ENCODE assay signal across 15 mouse cellular contexts in the genomic region with DNA sequence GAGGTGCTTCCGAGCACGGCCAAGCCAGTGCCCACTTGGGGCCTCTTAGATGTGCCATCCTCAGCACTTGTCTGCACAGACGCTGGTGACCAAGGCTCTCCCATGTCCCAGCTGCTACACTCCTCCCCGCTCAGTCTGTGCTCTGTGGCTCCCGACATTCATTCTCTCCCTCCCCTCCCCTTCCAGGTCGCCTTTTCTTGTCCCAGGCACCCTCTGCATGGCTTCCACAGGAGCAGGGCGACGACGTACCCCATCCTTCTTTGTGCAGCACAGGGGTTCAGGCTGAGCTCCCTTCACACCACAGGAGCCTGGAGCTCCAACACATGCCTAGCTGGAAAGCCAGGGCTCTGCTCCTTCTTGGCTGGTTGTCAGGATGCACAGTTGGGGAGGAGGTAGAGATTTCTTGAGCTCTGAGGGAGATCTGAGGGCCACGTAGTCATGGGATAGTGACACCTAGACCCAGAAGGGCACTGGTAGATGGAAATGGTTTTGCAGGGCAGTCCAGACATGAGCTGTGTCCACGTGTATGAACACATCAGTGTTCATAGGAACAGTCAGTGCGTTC. TPM values are rescaled to one million over a fixed set of nuclear protein-coding genes. Genes with fewer than 3 reads are reported as not detected.
DNase-seq lines count a peak whose midpoint lies in the region; ATAC-seq lines count a peak whose summit lies in the region.
"Had no signal": no experiment of that assay in that cellular context is flagged by ENCODE, and none has a peak within 500 bp of the region (broad histone marks: within the 10 kb centered on the region; RNA-seq: fewer than 3 reads in every experiment).

No protein-coding gene starts in this region.

- H3K4me2 ChIP-seq in neural tube, embryonic 12.5 days (replicated peaks): peak overlapping the region; percentile 90
- H3K4me2 ChIP-seq in midbrain, embryonic 12.5 days (replicated peaks): peak overlapping the region; percentile 85; the same call in 1 of the 2 replicates

- H3K4me3 ChIP-seq in neural tube, embryonic 12.5 days: no peak overlapping the region
- no peak overlapping the region for H3K4me3 ChIP-seq in midbrain, embryonic 12.5 days

- 79% methylated on average over 12 of the region's 12 CpGs for WGBS in neural tube, embryonic 12.5 days
- 75% methylated on average over 12 of the region's 12 CpGs for WGBS in midbrain, embryonic 12.5 days

- peaks cover 7% of the 10 kb centered on the region for H3K27me3 ChIP-seq in neural tube, embryonic 12.5 days (replicated peaks)
- H3K27me3 ChIP-seq in midbrain, embryonic 12.5 days: peaks cover 31% of the 10 kb centered on the region

- H3K9ac ChIP-seq in neural tube, embryonic 12.5 days: peak overlapping the region; percentile 18
- no peak overlapping the region; the same call in 1 of the 2 replicates for H3K9ac ChIP-seq in midbrain, embryonic 12.5 days (replicated peaks)
- H3K9ac ChIP-seq: liver, embryonic 14.5 days had no signal

- H3K4me1 ChIP-seq in neural tube, embryonic 12.5 days: peaks cover 14% of the 10 kb centered on the region
- peaks cover 35% of the 10 kb centered on the region for H3K4me1 ChIP-seq in midbrain, embryonic 12.5 days

- H3K9me3 ChIP-seq in neural tube, embryonic 12.5 days: no peaks in the 10 kb centered on the region
- H3K9me3 ChIP-seq in midbrain, embryonic 12.5 days: no peaks in the 10 kb centered on the region

- H3K27ac ChIP-seq in neural tube, embryonic 12.5 days: no peak overlapping the region
- H3K27ac ChIP-seq in midbrain, embryonic 12.5 days (replicated peaks): no peak overlapping the region
- H3K27ac ChIP-seq: liver, embryonic 14.5 days had no signal

- DNase-seq in cerebellum, adult 11 months: peak; percentile 38
- no peak for DNase-seq in neural tube, embryonic 10.5 days (ENCODE audit: extremely low spot score, low spot score)
- DNase-seq in thymus, postnatal 25 days: no peak
- no peak for DNase-seq in spleen, postnatal 4 days (ENCODE audit: low spot score in 2 of 2)
- DNase-seq: adrenal gland, postnatal 14 days; kidney, adult 8-10 months; layer of hippocampus, postnatal 36 days; lung, postnatal 14 days; retina, postnatal 1 day; thymus, adult 2 months had no signal

- H3K36me3 ChIP-seq in neural tube, embryonic 12.5 days: peaks cover 4% of the 10 kb centered on the region; the same call in 1 of the 2 replicates
- H3K36me3 ChIP-seq in midbrain, embryonic 12.5 days: no peaks in the 10 kb centered on the region

- no peak for ATAC-seq in cerebellum, adult (ENCODE audit: insufficient number of reproducible peaks, low FRiP score, low TSS enrichment)
- no peak for ATAC-seq in neural tube, embryonic 12.5 days (ENCODE audit: low FRiP score, low read depth)
- no peak for ATAC-seq in midbrain, embryonic 12.5 days (ENCODE audit: low FRiP score, low read depth)
- no peak for ATAC-seq in granulocyte monocyte progenitor cell, adult 5-6 weeks (replicated peaks; ENCODE audit: poor library complexity, severe bottlenecking)

RNA-seq across cellular contexts. Expression of a gene that starts 1.9 kb away (rescaled TPM):
- polyA plus RNA-seq in neural tube, embryonic 12.5 days (2016; fragmentation: Nextera tagmentation; extraction: Ambion mirVana): 114 and 118 TPM in 2 replicates
- 129 and 134 TPM in 2 replicates for polyA plus RNA-seq in midbrain, embryonic 12.5 days (2016; fragmentation: Nextera tagmentation; extraction: Ambion mirVana)
- total RNA-seq in granulocyte monocyte progenitor cell, adult 5-6 weeks (2014; fragmentation: Nextera tagmentation): 1.8 and 1.9 TPM in 2 replicates
- 0.21 and 2.8 TPM in 2 replicates for total RNA-seq in granulocyte monocyte progenitor cell, adult 5-6 weeks (2017)

RNA-seq across cellular contexts. Expression of a gene that starts 1.9 kb away (rescaled TPM):
- 59.1 and 60.0 TPM in 2 replicates for polyA plus RNA-seq in neural tube, embryonic 12.5 days (2016; fragmentation: Nextera tagmentation; extraction: Ambion mirVana)
- polyA plus RNA-seq in midbrain, embryonic 12.5 days (2016; fragmentation: Nextera tagmentation; extraction: Ambion mirVana): 48.2 and 49.7 TPM in 2 replicates
- 20.3 and 30.5 TPM in 2 replicates for total RNA-seq in granulocyte monocyte progenitor cell, adult 5-6 weeks (2014; fragmentation: Nextera tagmentation)
- total RNA-seq in granulocyte monocyte progenitor cell, adult 5-6 weeks (2017): 5.4 and 8.8 TPM in 2 replicates
